Mouse (Mus musculus) heart, adult 2 months (tissue): ENCODE data around the gene Drd4.

Experiments used
- CTCF ChIP-seq: fragments of 200-600 bp; IDR thresholded peaks from 2 replicates; pipeline ENCODE4 v1.8.1; 2022; ENCODE audit warnings: antibody characterized with exemption, mild to moderate bottlenecking, moderate library complexity
- EP300 ChIP-seq: fragments of 200-500 bp; IDR thresholded peaks from 2 replicates; pipeline ENCODE4 v1.6.1; 2011; ENCODE audit warnings: low read depth, low read length, control low read depth; ENCODE audit not compliant: insufficient read depth

GRCm38 (mm10) chr7:141301386-141301785 lies 9.6 kb downstream of the Drd4 start:
- TF ChIP-seq CTCF (no peak), EP300 (no peak)
